32 mouse cellular contexts compared by ENCODE assay signal in the genomic region with DNA sequence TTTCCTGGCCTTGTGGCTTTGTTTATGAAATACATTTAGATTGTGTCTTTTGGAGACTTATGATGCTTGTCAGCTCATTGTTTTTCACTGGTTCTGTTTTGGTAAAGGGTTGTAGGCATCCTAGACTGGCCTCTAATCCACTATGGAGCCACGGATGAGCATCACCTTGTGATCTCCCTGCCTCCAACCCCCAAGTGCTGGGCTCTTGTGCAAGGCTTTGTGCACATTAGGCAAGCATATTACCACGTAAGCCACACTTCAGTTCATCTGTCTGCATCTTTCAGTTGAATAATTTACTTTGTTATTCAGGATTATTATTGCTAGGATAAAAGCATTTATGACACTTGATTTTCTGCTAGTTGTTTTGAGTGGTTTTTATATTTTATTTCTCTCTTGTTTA.
"Had no signal": no experiment of that assay in that cellular context is flagged by ENCODE, and none has a peak within 500 bp of the region (broad histone marks: within the 10 kb centered on the region; RNA-seq: fewer than 3 reads in every experiment).

No protein-coding gene starts in this region.

- H3K27ac ChIP-seq: left cerebral cortex, adult 2 months; limb, embryonic 10.5 days; limb, embryonic 12.5 days; limb, embryonic 13.5 days; limb, embryonic 15.5 days; liver, embryonic 12.5 days; liver, embryonic 13.5 days; liver, embryonic 14.5 days; liver, embryonic 15.5 days; lung, embryonic 15.5 days; macrophage; midbrain, embryonic 10.5 days; midbrain, embryonic 12.5 days; midbrain, embryonic 13.5 days; midbrain, embryonic 15.5 days had no signal

- H3K4me3 ChIP-seq: left cerebral cortex, adult 2 months; limb, embryonic 10.5 days; limb, embryonic 12.5 days; limb, embryonic 13.5 days; limb, embryonic 15.5 days; liver, embryonic 12.5 days; liver, embryonic 13.5 days; liver, embryonic 15.5 days; lung, embryonic 15.5 days; megakaryocyte, embryonic 14.5 days; midbrain, embryonic 10.5 days; midbrain, embryonic 12.5 days; midbrain, embryonic 13.5 days; midbrain, embryonic 15.5 days; myocyte had no signal

- H3K4me1 ChIP-seq: limb, embryonic 10.5 days; limb, embryonic 12.5 days; limb, embryonic 13.5 days; limb, embryonic 15.5 days; liver, embryonic 12.5 days; liver, embryonic 13.5 days; liver, embryonic 15.5 days; lung, embryonic 15.5 days; midbrain, embryonic 10.5 days; midbrain, embryonic 12.5 days; midbrain, embryonic 13.5 days; midbrain, embryonic 15.5 days had no signal

- DNase-seq: left cerebral cortex, postnatal 4 days; liver; liver, embryonic 13.5 days; liver, postnatal 0 days; lung, adult 18-20 months; lung, adult 2 months; lung, embryonic 14.5 days; lung, postnatal 10 days; lung, postnatal 14 days; lung, postnatal 36 days; lung, postnatal 4 days; midbrain, embryonic 14.5 days had no signal

- H3K36me3 ChIP-seq: limb, embryonic 10.5 days; limb, embryonic 12.5 days; limb, embryonic 13.5 days; limb, embryonic 15.5 days; liver, embryonic 12.5 days; liver, embryonic 13.5 days; liver, embryonic 15.5 days; lung, embryonic 15.5 days; midbrain, embryonic 10.5 days; midbrain, embryonic 12.5 days; midbrain, embryonic 13.5 days; midbrain, embryonic 15.5 days had no signal

- ATAC-seq: liver, embryonic 12.5 days; liver, postnatal 0 days; lung, postnatal 0 days; midbrain, embryonic 13.5 days; midbrain, embryonic 15.5 days; midbrain, embryonic 16.5 days had no signal

- H3K9me3 ChIP-seq: limb, embryonic 10.5 days; limb, embryonic 15.5 days; liver, embryonic 12.5 days; liver, embryonic 13.5 days; liver, embryonic 15.5 days; lung, embryonic 15.5 days; megakaryocyte, embryonic 14.5 days; midbrain, embryonic 15.5 days had no signal

- H3K4me2 ChIP-seq: limb, embryonic 12.5 days; limb, embryonic 13.5 days; limb, embryonic 15.5 days; liver, embryonic 11.5 days; liver, embryonic 12.5 days; liver, embryonic 13.5 days; liver, embryonic 15.5 days; lung, embryonic 14.5 days; lung, embryonic 15.5 days; midbrain, embryonic 11.5 days; midbrain, embryonic 12.5 days; midbrain, embryonic 13.5 days; midbrain, embryonic 15.5 days had no signal

- H3K27me3 ChIP-seq: limb, embryonic 12.5 days; limb, embryonic 13.5 days; limb, embryonic 15.5 days; liver, embryonic 12.5 days; liver, embryonic 13.5 days; liver, embryonic 15.5 days; lung, embryonic 15.5 days; megakaryocyte, embryonic 14.5 days; midbrain, embryonic 12.5 days; midbrain, embryonic 13.5 days; midbrain, embryonic 15.5 days had no signal

- H3K9ac ChIP-seq: limb, embryonic 12.5 days; limb, embryonic 13.5 days; limb, embryonic 15.5 days; liver, embryonic 12.5 days; liver, embryonic 13.5 days; liver, embryonic 14.5 days; liver, embryonic 15.5 days; liver, postnatal 0 days; lung, embryonic 14.5 days; lung, embryonic 15.5 days; midbrain, embryonic 12.5 days; midbrain, embryonic 13.5 days; midbrain, embryonic 15.5 days had no signal
